ENCODE assay signal across 9 mouse cellular contexts in genomic region chr10:99577041-99577681, GRCm38 (mm10).
A peak's percentile ranks its signal among the peaks of the same experiment; 100 is the strongest.
DNase-seq lines count a peak whose midpoint lies in the region; ATAC-seq and TF ChIP-seq lines count a peak whose summit lies in the region.
"Had no signal": no experiment of that assay in that cellular context is flagged by ENCODE, and none has a peak within 500 bp of the region (broad histone marks: within the 10 kb centered on the region; RNA-seq: fewer than 3 reads in every experiment).

No protein-coding gene starts in this region.

- TF ChIP-seq EP300 in stomach, postnatal 0 days (optimal IDR thresholded peaks at IDR 0.05), result no peak

- no peaks in the 10 kb centered on the region for H3K4me1 ChIP-seq in liver, embryonic 12.5 days
- 0 out of 2 replicates have a peak, but pooled peaks cover 4% of the 10 kb centered on the region for H3K4me1 ChIP-seq in megakaryocyte, embryonic 14.5 days
- no peaks in the 10 kb centered on the region for H3K4me1 ChIP-seq in stomach, postnatal 0 days (replicated peaks; ENCODE audit: control insufficient read depth, insufficient read depth)

- no peak overlapping the region for H3K9ac ChIP-seq in liver, embryonic 12.5 days
- H3K9ac ChIP-seq in stomach, postnatal 0 days (ENCODE audit: low read length), result no peak overlapping the region

- H3K4me2 ChIP-seq in liver, embryonic 12.5 days, result no peak overlapping the region
- H3K4me2 ChIP-seq in stomach, postnatal 0 days (replicated peaks; ENCODE audit: low read depth), result no peak overlapping the region

- TF ChIP-seq CTCF in stomach, postnatal 0 days (IDR thresholded peaks at IDR 0.05; ENCODE audit: low read depth), result peak; percentile 95

- no peaks in the 10 kb centered on the region for H3K27me3 ChIP-seq in liver, embryonic 12.5 days (replicated peaks)
- H3K27me3 ChIP-seq in megakaryocyte, embryonic 14.5 days (replicated peaks), result no peaks in the 10 kb centered on the region
- no peaks in the 10 kb centered on the region for H3K27me3 ChIP-seq in stomach, postnatal 0 days (ENCODE audit: control insufficient read depth, insufficient read depth, low read length)

- H3K4me3 ChIP-seq in liver, embryonic 12.5 days, result no peak overlapping the region
- H3K4me3 ChIP-seq in megakaryocyte, embryonic 14.5 days (replicated peaks), result peak overlapping the region; percentile 53
- H3K4me3 ChIP-seq in stomach, postnatal 0 days (ENCODE audit: low read depth, low read length), result no peak overlapping the region
- H3K4me3 ChIP-seq: erythroblast, embryonic 14.5 days had no signal

- WGBS in liver, embryonic 12.5 days (ENCODE audit: insufficient replicate concordance), result 27% methylated on average over 12 of the region's 12 CpGs
- 22% methylated on average over 12 of the region's 12 CpGs for WGBS in stomach, postnatal 0 days

- H3K9me3 ChIP-seq in liver, embryonic 12.5 days (replicated peaks), result no peaks in the 10 kb centered on the region
- H3K9me3 ChIP-seq in megakaryocyte, embryonic 14.5 days, result no peaks in the 10 kb centered on the region
- H3K9me3 ChIP-seq in stomach, postnatal 0 days (ENCODE audit: control insufficient read depth, low read length), result no peaks in the 10 kb centered on the region

- no peaks in the 10 kb centered on the region for H3K36me3 ChIP-seq in liver, embryonic 12.5 days
- no peaks in the 10 kb centered on the region for H3K36me3 ChIP-seq in megakaryocyte, embryonic 14.5 days (replicated peaks; ENCODE audit: low read length)
- H3K36me3 ChIP-seq in stomach, postnatal 0 days (ENCODE audit: control insufficient read depth, insufficient read depth, low read length), result no peaks in the 10 kb centered on the region

- ATAC-seq in liver, embryonic 12.5 days, result no peak
- no peak for ATAC-seq in stomach, postnatal 0 days (ENCODE audit: low FRiP score, low TSS enrichment)

- no peak overlapping the region for H3K27ac ChIP-seq in liver, embryonic 12.5 days
- no peak overlapping the region for H3K27ac ChIP-seq in stomach, postnatal 0 days (replicated peaks)

- DNase-seq in liver, result peak; percentile 19
- DNase-seq in Muller cell, postnatal 12 days (ENCODE audit: inconsistent ontology term), result peak; percentile 48
- peak; percentile 24 for DNase-seq in cerebellum, adult 9-11 months
- DNase-seq in gastrocnemius, postnatal 25 days, result peak; percentile 22
- DNase-seq in kidney, postnatal 4 days, result peak; percentile 53 to 61
- peak; percentile 45 for DNase-seq in stomach, postnatal 0 days (ENCODE audit: low spot score)
